Mouse (Mus musculus) kidney, embryonic 16.5 days (tissue): ENCODE results near the gene Zfp46. TPM values are rescaled to one million over a fixed set of nuclear protein-coding genes. Genes with fewer than 3 reads are reported as not detected.

Experiments used
- ATAC-seq: fragments of 200-750 bp; cut with Nextera tagmentation; 2 replicates; pipeline ENCODE4 v1.8.0; 2017; ENCODE audit warnings: moderate TSS enrichment; ENCODE audit not compliant: low FRiP score, low TSS enrichment
- H3K27ac ChIP-seq: fragments of 300-500 bp; sonication (generic); 2 replicates; pipeline ENCODE4 v1.5.1; 2014; ENCODE audit warnings: low read length
- H3K27me3 ChIP-seq: fragments of 300-500 bp; sonication (generic); 2 replicates; pipeline ENCODE4 v1.6.1; 2014; ENCODE audit warnings: low read length, control low read depth, mixed read lengths; ENCODE audit not compliant: insufficient read depth
- H3K36me3 ChIP-seq: fragments of 300-500 bp; sonication (generic); 2 replicates; pipeline ENCODE4 v1.6.1; 2014; ENCODE audit warnings: low read length, control low read depth, mixed read lengths; ENCODE audit not compliant: insufficient read depth
- H3K4me1 ChIP-seq: fragments of 300-500 bp; sonication (generic); 2 replicates; pipeline ENCODE4 v1.6.1; 2014; ENCODE audit warnings: low read length, control low read depth, mixed read lengths; ENCODE audit not compliant: insufficient read depth
- H3K4me2 ChIP-seq: fragments of 300-500 bp; sonication (generic); replicated peaks from 2 replicates; pipeline ENCODE4 v1.6.1; 2014; ENCODE audit warnings: low read depth, low read length
- H3K4me3 ChIP-seq: fragments of 300-500 bp; sonication (generic); 2 replicates; pipeline ENCODE4 v1.5.1; 2014; ENCODE audit warnings: mild to moderate bottlenecking, low read length
- H3K9ac ChIP-seq: fragments of 300-500 bp; sonication (generic); replicated peaks from 2 replicates; pipeline ENCODE4 v1.6.1; 2014; ENCODE audit warnings: low read length
- H3K9me3 ChIP-seq: fragments of 300-500 bp; sonication (generic); 2 replicates; pipeline ENCODE4 v1.6.1; 2016; ENCODE audit warnings: low read length, control low read depth
- WGBS: fragments of 180-500 bp; shearing (Covaris S2); extraction: QIAGEN DNeasy Blood & Tissue Kit; methylation state at CpG from one replicate; pipeline ENCODE4 v1.1.7; 2014; 5-methylcytosine and 5-hydroxymethylcytosine counted together
- polyA plus RNA-seq: library from polyadenylated mRNA; unstranded; fragments of >200 nt; fragmentation: Nextera tagmentation; extraction: Ambion mirVana; gene quantifications from 2 replicates; pipeline ENCODE4 v1.2.1, GENCODE M21; 2015

The Zfp46 gene
- polyA plus RNA-seq, result 25.3 and 26.7 TPM in 2 replicates

- Histone ChIP-seq H3K9me3 (peaks cover 4% of the 10 kb centered on the region; the same call in 1 of the 2 replicates), H3K4me1 (peaks cover 34% of the 10 kb centered on the region), H3K4me2 (peak within 1 kb of the TSS; percentile 83), H3K9ac (peak within 1 kb of the TSS; percentile 75), H3K36me3 (peaks cover 23% of the 10 kb centered on the region), H3K27ac (peak within 1 kb of the TSS; percentile 89), H3K4me3 (peak within 1 kb of the TSS; percentile 76), H3K27me3 (no peaks in the 10 kb centered on the region)
- ATAC-seq, result no peak
- 32% methylated on average over 5 of the region's 5 CpGs for WGBS
Measured at GRCm38 (mm10) chr4:136284455-136284854, at the start of gene Zfp46. TSS of gene Zfp46 (plus strand) at chr4:136284683.

GRCm38 (mm10) chr4:136238669-136239068 is 45.8 kb upstream of the Zfp46 start:
- WGBS, result 21% methylated on average over 13 of the region's 13 CpGs
- Histone ChIP-seq H3K9me3 (no peaks in the 10 kb centered on the region), H3K4me2 (peak overlapping the region; percentile 31), H3K4me1 (peaks cover 8% of the 10 kb centered on the region), H3K9ac (no peak overlapping the region), H3K4me3 (0 out of 2 replicates have a peak overlapping the region, but pooled peaks have one; percentile 1), H3K36me3 (no peaks in the 10 kb centered on the region), H3K27me3 (peaks cover 19% of the 10 kb centered on the region), H3K27ac (no peak overlapping the region)
- ATAC-seq, result no peak

GRCm38 (mm10) chr4:136239111-136239510 is 45.4 kb upstream of the Zfp46 start:
- Histone ChIP-seq H3K36me3 (no peaks in the 10 kb centered on the region), H3K4me3 (no peak overlapping the region)
- WGBS, result 74% methylated on average over 9 of the region's 9 CpGs

GRCm38 (mm10) chr4:136239622-136240021 is 44.9 kb upstream of the Zfp46 start:
- no peaks in the 10 kb centered on the region for H3K36me3 ChIP-seq
- no peak overlapping the region for H3K4me3 ChIP-seq
- peaks cover 8% of the 10 kb centered on the region for H3K4me1 ChIP-seq
- 20% methylated on average over 8 of the region's 8 CpGs for WGBS
- no peak overlapping the region for H3K9ac ChIP-seq
- H3K27ac ChIP-seq, result no peak overlapping the region
- H3K4me2 ChIP-seq, result no peak overlapping the region
- ATAC-seq, result no peak
- peaks cover 22% of the 10 kb centered on the region for H3K27me3 ChIP-seq
- H3K9me3 ChIP-seq, result no peaks in the 10 kb centered on the region

More at GRCm38 (mm10) chr4:136239111-136239510, 45.4 kb upstream of the Zfp46 start:
- peaks cover 8% of the 10 kb centered on the region for H3K4me1 ChIP-seq
- ATAC-seq, result no peak
- no peak overlapping the region for H3K9ac ChIP-seq
- H3K27ac ChIP-seq, result no peak overlapping the region
- H3K9me3 ChIP-seq, result no peaks in the 10 kb centered on the region
- H3K4me2 ChIP-seq, result no peak overlapping the region
- H3K27me3 ChIP-seq, result peaks cover 19% of the 10 kb centered on the region

GRCm38 (mm10) chr4:136240123-136240522 is 44.4 kb upstream of the Zfp46 start:
- 71% methylated on average over 14 of the region's 14 CpGs for WGBS
- no peaks in the 10 kb centered on the region for H3K9me3 ChIP-seq
- H3K4me3 ChIP-seq, result no peak overlapping the region
- H3K4me2 ChIP-seq, result no peak overlapping the region
- peaks cover 8% of the 10 kb centered on the region for H3K4me1 ChIP-seq
- H3K27me3 ChIP-seq, result peaks cover 26% of the 10 kb centered on the region
- no peaks in the 10 kb centered on the region for H3K36me3 ChIP-seq
- ATAC-seq, result no peak
- H3K27ac ChIP-seq, result no peak overlapping the region
- H3K9ac ChIP-seq, result no peak overlapping the region

GRCm38 (mm10) chr4:136240955-136241354 is 43.5 kb upstream of the Zfp46 start:
- H3K27ac ChIP-seq, result no peak overlapping the region
- peaks cover 33% of the 10 kb centered on the region for H3K27me3 ChIP-seq
- no peaks in the 10 kb centered on the region for H3K9me3 ChIP-seq
- no peak overlapping the region for H3K9ac ChIP-seq
- H3K4me3 ChIP-seq, result no peak overlapping the region
- peaks cover 8% of the 10 kb centered on the region for H3K4me1 ChIP-seq
- 57% methylated on average over 8 of the region's 8 CpGs for WGBS
- no peaks in the 10 kb centered on the region for H3K36me3 ChIP-seq
- no peak overlapping the region for H3K4me2 ChIP-seq
- no peak for ATAC-seq

- H3K4me3 ChIP-seq, result no peak overlapping the region
- no peak for ATAC-seq
- H3K27ac ChIP-seq, result no peak overlapping the region
- H3K27me3 ChIP-seq, result peaks cover 46% of the 10 kb centered on the region
- WGBS, result 47% methylated on average over 8 of the region's 8 CpGs
- peaks cover 19% of the 10 kb centered on the region for H3K4me1 ChIP-seq
- H3K36me3 ChIP-seq, result no peaks in the 10 kb centered on the region
- H3K9ac ChIP-seq, result no peak overlapping the region
- no peaks in the 10 kb centered on the region for H3K9me3 ChIP-seq
- no peak overlapping the region for H3K4me2 ChIP-seq
Measured at GRCm38 (mm10) chr4:136242065-136242703, 42.3 kb upstream of the Zfp46 start.

GRCm38 (mm10) chr4:136242728-136243127 is 41.8 kb upstream of the Zfp46 start:
- H3K4me2 ChIP-seq, result no peak overlapping the region
- ATAC-seq, result no peak
- H3K27me3 ChIP-seq, result peaks cover 44% of the 10 kb centered on the region
- 81% methylated on average over 7 of the region's 7 CpGs for WGBS
- no peak overlapping the region for H3K4me3 ChIP-seq
- H3K9ac ChIP-seq, result no peak overlapping the region
- H3K9me3 ChIP-seq, result no peaks in the 10 kb centered on the region
- H3K4me1 ChIP-seq, result peaks cover 25% of the 10 kb centered on the region
- H3K36me3 ChIP-seq, result no peaks in the 10 kb centered on the region
- H3K27ac ChIP-seq, result no peak overlapping the region

- Histone ChIP-seq H3K27me3 (peaks cover 45% of the 10 kb centered on the region), H3K4me2 (no peak overlapping the region), H3K9ac (no peak overlapping the region), H3K27ac (no peak overlapping the region), H3K9me3 (no peaks in the 10 kb centered on the region), H3K4me1 (peaks cover 30% of the 10 kb centered on the region), H3K36me3 (no peaks in the 10 kb centered on the region), H3K4me3 (no peak overlapping the region)
- 57% methylated on average over 7 of the region's 7 CpGs for WGBS
- no peak for ATAC-seq
Measured at GRCm38 (mm10) chr4:136244208-136244607, 40.3 kb upstream of the Zfp46 start.

GRCm38 (mm10) chr4:136245681-136246080 is 38.8 kb upstream of the Zfp46 start:
- Histone ChIP-seq H3K36me3 (no peaks in the 10 kb centered on the region), H3K4me1 (peaks cover 32% of the 10 kb centered on the region), H3K9ac (no peak overlapping the region), H3K27ac (no peak overlapping the region), H3K4me3 (no peak overlapping the region), H3K9me3 (no peaks in the 10 kb centered on the region), H3K27me3 (peaks cover 55% of the 10 kb centered on the region), H3K4me2 (no peak overlapping the region)
- ATAC-seq, result no peak
- 51% methylated on average over 5 of the region's 5 CpGs for WGBS
